Mouse (Mus musculus) heart, embryonic 13.5 days (tissue): ENCODE results near the gene Arrb1. TPM values are rescaled to one million over a fixed set of nuclear protein-coding genes. Genes with fewer than 3 reads are reported as not detected.
A peak's percentile ranks its signal among the peaks of the same experiment; 100 is the strongest.
"Not testable (repeated sequence)": the region's sequence is repeated elsewhere in the genome, so short reads cannot be mapped to it uniquely, and the experiment has no call there.

Source experiments
- ATAC-seq: fragments of 200-750 bp; cut with Nextera tagmentation; 2 replicates; pipeline ENCODE4 v1.8.0; 2017; ENCODE audit warnings: moderate TSS enrichment; ENCODE audit not compliant: insufficient number of reproducible peaks, low FRiP score, low TSS enrichment; ENCODE audit errors: extremely low read depth
- H3K27ac ChIP-seq: fragments of 300-500 bp; sonication (generic); replicated peaks from 2 replicates; pipeline ENCODE4 v1.5.1; 2015; ENCODE audit warnings: moderate library complexity, mild to moderate bottlenecking, inconsistent platforms
- H3K27me3 ChIP-seq: fragments of 300-500 bp; sonication (generic); replicated peaks from 2 replicates; pipeline ENCODE4 v1.6.1; 2015; ENCODE audit warnings: mild to moderate bottlenecking, inconsistent platforms
- H3K36me3 ChIP-seq: fragments of 300-500 bp; sonication (generic); 2 replicates; pipeline ENCODE4 v1.6.1; 2015; ENCODE audit warnings: mild to moderate bottlenecking, inconsistent platforms
- H3K4me1 ChIP-seq: fragments of 300-500 bp; sonication (generic); 2 replicates; pipeline ENCODE4 v1.6.1; 2015; ENCODE audit warnings: inconsistent platforms
- H3K4me2 ChIP-seq: fragments of 300-500 bp; sonication (generic); 2 replicates; pipeline ENCODE4 v1.6.1; 2015; ENCODE audit warnings: inconsistent platforms, mild to moderate bottlenecking, moderate library complexity
- H3K4me3 ChIP-seq: fragments of 300-500 bp; sonication (generic); 2 replicates; pipeline ENCODE4 v1.5.1; 2015; ENCODE audit warnings: moderate library complexity, mild to moderate bottlenecking, inconsistent platforms
- H3K9ac ChIP-seq: fragments of 300-500 bp; sonication (generic); 2 replicates; pipeline ENCODE4 v1.6.1; 2015; ENCODE audit warnings: inconsistent platforms, mild to moderate bottlenecking, moderate library complexity
- H3K9me3 ChIP-seq: fragments of 300-500 bp; sonication (generic); 2 replicates; pipeline ENCODE4 v1.6.1; 2016; ENCODE audit warnings: inconsistent platforms
- WGBS: fragments of 180-500 bp; shearing (Covaris S2); methylation state at CpG from one replicate; pipeline ENCODE4 v1.1.7; 2015; ENCODE audit warnings: mixed read lengths; 5-methylcytosine and 5-hydroxymethylcytosine counted together
- polyA plus RNA-seq: library from polyadenylated mRNA; unstranded; fragments of >200 nt; fragmentation: Nextera tagmentation; extraction: Ambion mirVana; gene quantifications from 2 replicates; pipeline ENCODE4 v1.2.1, GENCODE M21; 2015

Arrb1 gene
- 6.8 and 8.4 TPM in 2 replicates for polyA plus RNA-seq

DNA sequence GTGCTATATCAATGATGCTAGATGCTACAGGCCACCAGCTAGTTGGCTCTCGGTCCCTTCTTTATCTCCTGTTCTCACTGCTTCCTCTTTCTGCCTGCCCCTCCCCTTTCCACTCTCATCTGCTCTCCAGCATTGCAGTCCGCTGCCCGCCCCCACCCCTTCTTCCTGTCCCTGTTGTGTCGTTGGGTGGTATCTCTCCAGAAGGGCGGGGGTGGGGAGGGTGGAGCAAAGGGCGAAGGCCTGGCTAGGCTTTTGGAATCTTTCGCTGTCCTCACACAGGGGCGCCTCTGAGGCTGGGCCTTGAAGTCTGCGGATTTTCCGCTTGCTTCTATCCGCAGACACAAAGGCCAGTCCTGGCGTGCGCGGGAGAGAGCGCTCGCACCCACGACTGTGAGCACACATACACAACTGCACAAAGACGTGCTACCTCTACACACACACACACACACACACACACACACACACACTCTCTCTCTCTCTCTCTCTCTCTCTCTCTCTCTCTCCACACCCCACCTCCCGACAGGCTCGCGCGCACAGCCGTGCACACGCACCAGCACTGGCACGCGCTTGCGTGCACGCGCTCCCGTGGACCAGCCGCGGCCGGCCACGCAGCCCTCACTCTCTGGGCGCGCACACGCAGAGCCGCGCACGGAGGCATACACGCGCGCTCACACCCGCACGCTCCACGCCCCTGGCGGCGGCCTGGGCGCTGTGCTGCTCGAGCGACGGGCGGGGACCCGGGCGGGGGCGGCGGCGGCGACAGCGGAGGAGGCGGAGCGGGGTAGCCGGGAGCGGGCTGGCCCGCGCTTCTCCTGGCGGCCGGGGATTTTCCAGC, at the start of gene Arrb1:
Arrb1 (plus strand) TSS at position 566 of the 835 bp plus-strand sequence.
- Histone ChIP-seq H3K4me2 (peak within 1 kb of the TSS; percentile 97), H3K27ac (peak within 1 kb of the TSS; percentile 92), H3K9me3 (no peaks in the 10 kb centered on the region), H3K4me3 (peak within 1 kb of the TSS; percentile 80), H3K4me1 (peaks cover 65% of the 10 kb centered on the region), H3K36me3 (no peaks in the 10 kb centered on the region), H3K9ac (peak within 1 kb of the TSS; percentile 96), H3K27me3 (no peaks in the 10 kb centered on the region)
- peak; percentile 79 for ATAC-seq
- WGBS: under 1% methylated on average over 67 of the region's 68 CpGs

DNA sequence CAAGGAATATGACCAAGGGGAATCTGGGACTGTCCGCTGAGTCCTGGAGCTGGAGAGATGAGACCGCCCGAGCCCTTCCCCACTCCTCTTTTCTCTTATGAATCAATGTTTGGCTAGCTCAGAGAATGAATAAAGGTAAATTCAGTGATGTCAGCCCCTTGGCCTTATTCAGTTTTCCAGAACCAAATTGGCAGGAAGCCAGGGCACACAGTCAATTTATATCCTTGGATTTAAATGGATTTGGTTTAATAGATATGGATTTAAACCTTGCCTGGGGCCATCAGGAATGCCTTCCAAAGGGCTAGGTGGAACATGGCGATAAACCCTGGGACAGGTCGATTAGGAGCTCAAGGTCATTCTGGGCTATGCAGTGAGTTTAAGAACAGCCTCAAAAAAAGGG, 45.6 kb upstream of the Arrb1 start:
- Histone ChIP-seq H3K9ac (no peak overlapping the region), H3K9me3 (peaks cover 8% of the 10 kb centered on the region), H3K4me1 (peaks cover 4% of the 10 kb centered on the region; the same call in 1 of the 2 replicates), H3K36me3 (no peaks in the 10 kb centered on the region), H3K4me3 (no peak overlapping the region), H3K27me3 (no peaks in the 10 kb centered on the region), H3K4me2 (no peak overlapping the region), H3K27ac (no peak overlapping the region)
- WGBS: 73% methylated on average over 5 of the region's 5 CpGs
- no peak for ATAC-seq

DNA sequence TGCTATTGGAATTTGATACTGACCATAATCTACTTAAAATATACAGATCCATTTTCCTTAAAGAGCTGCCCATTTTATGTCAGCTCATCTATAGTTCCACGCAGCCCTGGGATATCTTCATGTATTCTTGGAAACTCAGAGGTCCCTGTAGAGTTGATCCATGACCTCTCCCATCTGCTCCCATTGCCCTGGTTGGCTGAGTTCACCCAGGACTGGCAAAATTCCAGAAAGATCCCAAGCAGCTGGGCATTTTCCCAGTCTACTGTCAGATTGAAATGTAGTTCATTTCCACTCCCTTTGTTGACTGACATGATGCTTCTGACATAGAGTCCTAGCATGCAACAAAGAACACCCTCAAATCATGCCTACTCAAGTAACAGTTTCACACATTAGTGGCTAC, 36.1 kb upstream of the Arrb1 start:
- H3K4me1 ChIP-seq: peaks cover 3% of the 10 kb centered on the region; the same call in 1 of the 2 replicates
- no peak for ATAC-seq
- no peaks in the 10 kb centered on the region for H3K36me3 ChIP-seq
- no peak overlapping the region for H3K4me3 ChIP-seq
- no peak overlapping the region for H3K4me2 ChIP-seq
- H3K27ac ChIP-seq: no peak overlapping the region
- H3K9ac ChIP-seq: no peak overlapping the region
- H3K27me3 ChIP-seq: no peaks in the 10 kb centered on the region
- no peaks in the 10 kb centered on the region for H3K9me3 ChIP-seq
- 58% methylated on average over 1 of the region's 1 CpGs for WGBS

DNA sequence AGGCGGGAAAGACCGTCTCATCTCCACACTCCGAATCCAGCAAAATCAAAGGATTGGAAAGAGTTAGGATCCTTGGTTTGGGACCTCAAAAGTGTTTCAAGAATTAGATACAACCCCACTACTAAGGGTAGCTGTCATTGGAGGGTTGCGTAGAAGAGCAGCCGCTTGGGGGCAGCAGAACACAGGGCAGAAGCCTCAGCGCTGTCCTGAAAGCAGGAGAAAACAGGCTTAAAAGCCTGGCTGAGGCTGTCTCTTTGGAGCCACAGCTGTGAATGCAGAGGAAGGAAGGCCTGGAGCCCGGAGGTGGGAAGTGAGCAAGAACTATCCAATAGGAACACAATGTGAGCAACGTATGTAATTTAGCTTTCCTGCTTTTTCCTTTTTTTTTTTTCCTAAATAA, 35.1 kb upstream of the Arrb1 start:
- H3K36me3 ChIP-seq: no peaks in the 10 kb centered on the region
- ATAC-seq: no peak
- no peaks in the 10 kb centered on the region for H3K27me3 ChIP-seq
- H3K4me2 ChIP-seq: peak overlapping the region; percentile 10; the same call in 1 of the 2 replicates
- 2% methylated on average over 8 of the region's 8 CpGs for WGBS
- peaks cover 3% of the 10 kb centered on the region; the same call in 1 of the 2 replicates for H3K4me1 ChIP-seq
- no peak overlapping the region for H3K27ac ChIP-seq
- no peak overlapping the region for H3K4me3 ChIP-seq
- H3K9me3 ChIP-seq: no peaks in the 10 kb centered on the region
- no peak overlapping the region for H3K9ac ChIP-seq

DNA sequence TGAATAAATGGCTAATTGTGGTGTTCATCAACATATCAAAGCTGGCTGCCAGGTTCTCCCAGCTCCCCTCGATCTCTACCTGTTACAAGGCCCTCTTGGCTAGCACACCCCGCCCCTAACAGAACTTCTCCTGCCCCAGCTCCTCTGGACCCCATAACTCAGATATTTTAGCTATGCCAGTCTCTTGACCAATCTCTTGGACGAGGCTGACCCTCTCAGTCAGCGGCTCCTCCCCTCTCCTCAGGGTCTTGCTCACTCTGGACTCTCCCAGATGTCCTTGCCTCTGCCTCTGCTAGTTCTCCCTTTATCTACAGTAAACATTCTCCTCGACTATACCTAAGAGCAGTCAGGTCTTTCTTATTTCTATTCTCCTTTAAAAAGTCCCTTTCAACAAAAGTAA, 34.6 kb upstream of the Arrb1 start:
- 17% methylated on average over 5 of the region's 5 CpGs for WGBS
- H3K9me3 ChIP-seq: no peaks in the 10 kb centered on the region
- no peaks in the 10 kb centered on the region for H3K36me3 ChIP-seq
- H3K4me1 ChIP-seq: peaks cover 3% of the 10 kb centered on the region; the same call in 1 of the 2 replicates
- no peak for ATAC-seq
- H3K4me2 ChIP-seq: peak overlapping the region; percentile 10
- no peak overlapping the region for H3K4me3 ChIP-seq
- H3K27me3 ChIP-seq: no peaks in the 10 kb centered on the region
- peak overlapping the region; percentile 33; the same call in 1 of the 2 replicates for H3K27ac ChIP-seq
- H3K9ac ChIP-seq: peak overlapping the region; percentile 66

DNA sequence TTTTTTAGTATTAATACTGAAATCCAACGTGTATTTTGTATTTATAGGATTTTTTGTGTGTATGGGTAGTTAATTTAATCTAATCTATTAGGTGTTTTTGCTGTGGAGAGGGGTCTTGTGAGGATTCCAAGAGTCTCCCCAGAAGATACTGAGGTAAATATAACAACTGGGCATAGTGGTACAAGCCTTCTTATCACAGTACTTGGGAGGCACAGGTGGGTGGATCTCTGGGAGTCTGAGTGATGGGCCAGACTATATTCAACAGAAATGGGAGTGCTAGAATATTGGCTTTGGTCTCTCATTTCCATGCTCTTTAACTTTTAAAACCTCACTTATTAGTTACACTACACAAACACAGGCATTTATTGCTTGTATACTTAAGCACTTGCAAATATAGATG, 34.1 kb upstream of the Arrb1 start:
- Histone ChIP-seq H3K4me2 (no peak overlapping the region), H3K27me3 (no peaks in the 10 kb centered on the region), H3K27ac (no peak overlapping the region), H3K9ac (no peak overlapping the region), H3K9me3 (no peaks in the 10 kb centered on the region), H3K36me3 (no peaks in the 10 kb centered on the region), H3K4me1 (peaks cover 3% of the 10 kb centered on the region; the same call in 1 of the 2 replicates), H3K4me3 (no peak overlapping the region)
- ATAC-seq: no peak
- WGBS: 33% methylated on average over 1 of the region's 1 CpGs

DNA sequence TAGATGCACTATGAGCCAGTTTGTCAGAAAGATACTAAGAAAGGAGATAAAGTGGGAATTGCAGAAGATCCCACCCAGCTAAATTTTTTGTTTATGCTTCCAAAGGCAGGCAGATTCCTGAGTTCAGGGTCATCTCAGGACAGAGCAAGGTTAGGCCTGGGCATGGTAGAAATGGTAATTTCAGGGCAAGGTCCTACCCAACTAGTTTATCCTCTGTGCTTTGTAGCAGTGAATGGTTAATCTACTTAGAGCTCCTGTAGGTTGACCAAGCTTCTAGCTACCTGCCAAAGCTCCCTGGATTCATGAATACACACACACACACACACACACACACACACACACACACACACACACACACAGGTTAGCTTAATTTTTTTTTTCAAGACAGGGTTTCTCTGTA, 30.7 kb upstream of the Arrb1 start:
- Histone ChIP-seq H3K27me3 (no peaks in the 10 kb centered on the region), H3K4me2 (no peak overlapping the region), H3K27ac (no peak overlapping the region), H3K9me3 (peaks cover 11% of the 10 kb centered on the region), H3K4me3 (no peak overlapping the region), H3K4me1 (peaks cover 3% of the 10 kb centered on the region; the same call in 1 of the 2 replicates), H3K9ac (no peak overlapping the region), H3K36me3 (no peaks in the 10 kb centered on the region)
- ATAC-seq: no peak

DNA sequence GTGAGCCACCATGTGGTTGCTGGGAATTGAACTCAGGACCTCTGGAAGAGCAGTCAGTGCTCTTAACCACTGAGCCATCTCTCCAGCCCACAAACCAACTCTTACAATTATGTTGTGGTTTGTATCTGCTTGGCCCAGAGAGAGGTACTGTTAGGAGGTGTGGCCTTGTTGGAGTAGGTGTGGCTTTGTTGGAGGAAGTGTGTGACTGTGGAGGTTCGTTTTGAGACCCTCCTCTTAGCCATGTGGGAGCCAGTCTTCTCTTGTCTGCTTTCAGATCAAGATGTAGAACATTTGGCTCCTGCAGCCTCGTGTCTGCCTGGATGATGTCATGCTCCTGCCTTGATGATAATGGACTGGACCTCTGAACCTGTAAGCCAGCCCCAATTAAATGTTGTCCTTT, 27.1 kb upstream of the Arrb1 start:
- H3K4me1 ChIP-seq: peaks cover 10% of the 10 kb centered on the region
- not testable (repeated sequence) for H3K9ac ChIP-seq, H3K27ac ChIP-seq, H3K36me3 ChIP-seq, H3K4me2 ChIP-seq, ATAC-seq, H3K27me3 ChIP-seq, H3K4me3 ChIP-seq
- H3K9me3 ChIP-seq: peaks cover 11% of the 10 kb centered on the region
- 8% methylated on average over 2 of the region's 2 CpGs for WGBS

DNA sequence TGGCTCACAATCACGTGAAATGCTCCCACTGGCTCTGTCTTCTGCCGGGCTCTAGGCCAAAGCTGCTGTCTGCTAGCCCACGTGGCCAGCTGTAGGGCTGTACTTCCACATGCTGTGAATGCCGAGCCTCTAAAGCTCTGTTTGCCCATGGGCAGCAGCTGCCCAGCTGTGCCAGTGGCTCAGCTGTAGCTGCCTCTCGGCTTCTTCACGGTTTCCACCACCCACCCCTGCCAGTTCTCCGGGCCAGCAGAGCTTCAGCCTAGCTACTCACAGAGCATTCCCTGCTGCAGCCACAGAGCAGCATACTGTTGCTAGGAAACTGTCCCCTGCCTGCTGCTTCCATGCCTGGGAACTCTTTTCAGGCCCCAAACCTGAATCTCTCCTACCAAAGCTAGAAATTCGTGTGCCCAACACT, 25.2 kb upstream of the Arrb1 start:
- H3K27me3 ChIP-seq: no peaks in the 10 kb centered on the region
- no peaks in the 10 kb centered on the region for H3K36me3 ChIP-seq
- H3K27ac ChIP-seq: no peak overlapping the region
- no peak overlapping the region for H3K4me3 ChIP-seq
- WGBS: 13% methylated on average over 8 of the region's 8 CpGs
- peak overlapping the region; percentile 55 for H3K4me2 ChIP-seq
- no peak for ATAC-seq
- H3K4me1 ChIP-seq: peaks cover 10% of the 10 kb centered on the region
- peak overlapping the region; percentile 48; the same call in 1 of the 2 replicates for H3K9ac ChIP-seq
- peaks cover 11% of the 10 kb centered on the region for H3K9me3 ChIP-seq

DNA sequence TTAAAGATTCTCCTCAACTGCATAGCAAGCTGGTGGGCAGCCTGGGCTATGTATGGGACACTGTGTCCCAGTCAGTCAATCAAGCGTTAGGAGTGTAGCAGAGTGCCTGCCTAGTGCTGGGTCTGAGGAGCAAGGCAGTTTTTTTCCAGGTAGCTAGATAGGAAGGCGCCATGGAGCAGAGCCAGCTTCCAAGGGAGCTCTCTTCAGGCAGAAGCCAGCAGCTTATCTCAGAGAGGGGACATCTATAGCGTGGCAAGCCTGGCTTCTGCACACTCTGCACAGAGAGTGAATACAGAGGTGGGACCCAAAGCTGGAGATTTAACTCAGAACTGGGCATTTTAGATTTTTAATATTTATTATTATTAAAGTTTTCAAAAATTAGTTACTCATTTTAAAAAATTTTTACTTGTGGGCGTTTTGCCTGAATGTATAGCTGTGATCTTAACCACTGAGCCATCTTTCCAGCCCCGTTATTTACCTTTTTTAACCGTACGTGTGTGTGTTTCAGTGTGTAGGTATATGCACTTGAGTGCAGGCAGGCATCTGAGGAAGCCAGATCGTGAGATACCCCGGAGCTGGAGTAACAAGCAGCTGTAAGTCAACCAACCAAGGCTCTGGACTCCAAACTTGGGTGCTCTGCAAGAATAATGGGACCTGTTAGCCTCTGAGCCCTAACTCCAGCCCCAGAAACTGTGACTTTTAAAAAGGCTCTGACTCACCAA, 19.0 kb upstream of the Arrb1 start:
- no peak overlapping the region for H3K4me3 ChIP-seq
- peaks cover 5% of the 10 kb centered on the region; the same call in 1 of the 2 replicates for H3K9me3 ChIP-seq
- no peaks in the 10 kb centered on the region for H3K36me3 ChIP-seq
- H3K27me3 ChIP-seq: no peaks in the 10 kb centered on the region
- no peak overlapping the region for H3K9ac ChIP-seq
- H3K27ac ChIP-seq: peak overlapping the region; percentile 51
- 50% methylated on average over 9 of the region's 9 CpGs for WGBS
- H3K4me2 ChIP-seq: no peak overlapping the region
- ATAC-seq: no peak
- peaks cover 19% of the 10 kb centered on the region for H3K4me1 ChIP-seq

DNA sequence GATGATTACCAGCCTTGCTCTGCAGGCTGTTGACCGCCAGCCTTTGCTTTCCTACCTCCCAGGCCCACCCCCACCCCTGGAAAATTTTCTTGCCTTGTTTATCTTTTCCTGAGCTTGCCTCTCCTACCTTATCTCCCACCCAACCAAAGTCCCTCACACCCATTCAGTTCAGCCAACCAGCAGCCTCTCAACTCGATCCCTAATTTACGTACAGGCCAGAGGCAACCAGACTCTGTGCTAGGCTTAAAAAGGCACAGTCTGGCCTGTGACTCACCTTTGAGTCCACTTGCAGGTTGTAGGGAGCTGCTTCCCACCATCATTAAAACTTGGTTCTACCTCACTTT, 18.5 kb upstream of the Arrb1 start:
- peaks cover 19% of the 10 kb centered on the region for H3K4me1 ChIP-seq
- no peak overlapping the region for H3K9ac ChIP-seq
- ATAC-seq: no peak; the same call in 1 of the 2 replicates
- peak overlapping the region; percentile 51; the same call in 1 of the 2 replicates for H3K27ac ChIP-seq
- H3K9me3 ChIP-seq: peaks cover 5% of the 10 kb centered on the region; the same call in 1 of the 2 replicates
- no peak overlapping the region for H3K4me3 ChIP-seq
- H3K36me3 ChIP-seq: no peaks in the 10 kb centered on the region
- H3K4me2 ChIP-seq: no peak overlapping the region
- WGBS: 36% methylated on average over 3 of the region's 3 CpGs
- H3K27me3 ChIP-seq: no peaks in the 10 kb centered on the region
